Mouse (Mus musculus): ENCODE measurements around the gene Purb. TPM values are rescaled to one million over a fixed set of nuclear protein-coding genes. Genes with fewer than 3 reads are reported as not detected.
"Not testable (repeated sequence)": the region's sequence is repeated elsewhere in the genome, so short reads cannot be mapped to it uniquely, and the experiment has no call there.

The Purb gene
- total RNA-seq, 2 experiments from 2014 or later = 294 to 301 TPM

DNA sequence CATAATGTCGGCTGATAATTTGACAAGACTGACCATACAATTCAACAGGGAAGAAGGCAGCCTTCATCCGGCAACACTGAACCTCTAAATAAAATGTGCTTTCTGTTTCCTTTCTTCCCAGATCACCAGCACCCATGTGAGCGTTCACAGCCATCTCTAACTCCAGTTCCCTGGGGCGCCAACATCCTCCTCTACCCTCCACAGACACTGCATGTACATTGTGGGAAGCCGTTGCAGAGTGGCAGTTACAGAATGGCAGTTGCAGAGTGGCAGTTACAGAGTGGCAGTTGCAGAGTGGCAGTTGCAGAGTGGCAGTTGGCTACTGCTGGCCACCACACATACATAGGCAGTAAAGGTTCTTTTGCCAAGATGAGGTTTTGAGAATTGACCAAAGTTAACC is 27.6 kb downstream of the Purb start:
- DNase-seq (ENCODE audit: low spot score in 2 of 2); intact Hi-C loops (cut with DNase I): not testable (repeated sequence)

GRCm38 (mm10) chr11:6447493-6447892 is 28.2 kb downstream of the Purb start:
- intact Hi-C loops (cut with DNase I) = no loop called here
- no peak for DNase-seq (ENCODE audit: low spot score in 2 of 2)

DNA sequence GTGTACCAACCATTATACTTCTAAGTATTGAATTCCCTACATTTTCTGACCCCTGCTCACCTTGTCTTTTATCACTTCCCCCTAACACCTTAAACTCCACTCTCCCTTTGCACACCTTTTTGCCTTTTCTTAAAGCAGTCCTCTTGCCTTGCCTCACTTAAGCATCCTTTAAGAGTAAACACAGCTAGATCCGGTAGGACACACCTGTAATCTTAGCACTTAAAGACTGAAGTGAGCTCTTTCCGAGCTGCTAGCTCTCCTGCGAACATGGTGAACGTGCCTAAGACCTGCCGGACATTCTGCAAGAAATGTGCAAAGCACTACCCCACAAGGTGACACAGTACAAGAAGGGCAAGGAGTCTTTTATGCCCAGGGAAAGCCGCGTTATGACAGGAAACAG is 29.8 kb downstream of the Purb start:
- intact Hi-C loops (cut with DNase I) = loop anchor here (2.0 kb wide), 1 partner anchor 29 kb away; the partner anchor contains the start of gene Purb

DNA sequence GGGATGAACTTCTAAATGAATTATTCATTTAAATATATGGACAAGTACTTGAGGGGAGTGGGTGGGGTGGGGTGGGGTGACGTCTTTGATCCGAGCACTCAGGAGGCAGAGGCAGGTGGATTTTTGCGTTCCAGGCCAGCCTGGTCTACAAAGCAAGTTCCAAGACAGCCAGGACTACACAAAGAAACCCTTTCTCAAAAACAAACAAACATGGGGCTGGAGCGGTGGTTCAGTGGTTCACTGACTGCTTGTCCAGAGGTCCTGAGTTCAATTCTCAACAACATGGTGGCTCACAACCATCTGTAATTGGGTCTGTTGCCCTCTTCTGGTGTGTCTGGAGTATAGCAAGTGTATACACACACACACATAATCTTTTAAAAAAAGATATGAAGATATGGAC is 30.3 kb downstream of the Purb start:
- no peak for DNase-seq (ENCODE audit: low spot score in 2 of 2)
- intact Hi-C loops (cut with DNase I) = loop anchor here (2.0 kb wide), 1 partner anchor 29 kb away; the partner anchor contains the start of gene Purb

More for the DNA sequence above, 29.8 kb downstream of the Purb start:
- DNase-seq (ENCODE audit: low spot score in 2 of 2) = no peak

DNA sequence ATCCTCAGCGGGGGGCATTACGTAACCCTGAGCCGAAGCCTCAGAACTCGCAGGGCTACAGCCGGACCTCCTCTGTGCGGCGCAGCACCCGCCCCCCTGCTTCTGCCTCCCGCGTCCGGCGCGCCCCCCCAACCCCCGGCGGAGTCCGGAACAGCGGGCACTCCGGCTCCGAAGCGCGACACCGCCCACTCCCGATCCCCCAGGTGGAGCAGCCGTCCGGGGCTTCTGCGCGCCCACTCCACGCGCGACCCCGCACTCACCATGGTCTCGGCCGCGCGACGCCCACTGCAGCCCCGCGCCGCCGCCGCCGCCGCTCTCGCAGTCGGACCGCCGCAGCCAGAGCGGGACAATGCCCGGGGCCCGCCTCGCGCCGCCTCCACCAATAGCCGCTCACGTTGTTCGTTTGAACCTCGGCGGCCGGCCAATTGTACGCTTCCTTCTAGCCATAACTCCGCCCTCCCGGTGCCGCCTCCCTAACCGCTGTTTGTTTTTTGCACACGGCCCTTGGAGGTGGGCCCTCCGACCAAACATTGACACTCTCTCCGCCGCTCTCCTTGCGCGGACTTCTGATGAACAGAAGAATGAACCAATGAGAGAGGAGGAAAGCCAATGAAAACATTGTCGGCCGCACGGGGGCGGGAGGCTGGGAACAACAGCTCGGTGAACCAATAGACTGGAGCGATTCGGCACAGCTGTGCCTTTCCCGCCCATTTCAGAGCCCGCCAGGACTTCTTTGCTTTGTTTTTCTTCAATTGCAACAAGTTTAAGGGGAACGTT is 31.5 kb downstream of the Purb start, which contains the start of gene H2afv:
H2afv (minus strand) TSS at position 367 of the 777 bp plus-strand sequence.
- intact Hi-C loops (cut with DNase I) = loop anchor here (2.0 kb wide), 1 partner anchor 31 kb away; the partner anchor contains the start of gene Purb
- DNase-seq (ENCODE audit: low spot score in 2 of 2) = peak; percentile 99 to 100

GRCm38 (mm10) chr11:6443727-6444076 is 32.0 kb downstream of the Purb start:
- intact Hi-C loops (cut with DNase I) = loop anchor here (2.0 kb wide), 1 partner anchor 31 kb away; the partner anchor contains the start of gene Purb
- no peak for DNase-seq (ENCODE audit: low spot score in 2 of 2)

GRCm38 (mm10) chr11:6443102-6443501 is 32.6 kb downstream of the Purb start:
- no peak for DNase-seq (ENCODE audit: low spot score in 2 of 2)
- intact Hi-C loops (cut with DNase I) = no loop called here

GRCm38 (mm10) chr11:6442566-6442965 is 33.2 kb downstream of the Purb start:
- no peak for DNase-seq (ENCODE audit: low spot score in 2 of 2)
- intact Hi-C loops (cut with DNase I) = no loop called here

- no peak for DNase-seq (ENCODE audit: low spot score in 2 of 2)
- intact Hi-C loops (cut with DNase I) = no loop called here
Measured at GRCm38 (mm10) chr11:6440171-6440570, 35.5 kb downstream of the Purb start.

GRCm38 (mm10) chr11:6437667-6438066 is 38.0 kb downstream of the Purb start:
- intact Hi-C loops (cut with DNase I) = no loop called here
- no peak for DNase-seq (ENCODE audit: low spot score in 2 of 2)

GRCm38 (mm10) chr11:6436442-6436841 is 39.3 kb downstream of the Purb start:
- DNase-seq (ENCODE audit: low spot score in 2 of 2) = no peak
- intact Hi-C loops (cut with DNase I) = no loop called here

DNA sequence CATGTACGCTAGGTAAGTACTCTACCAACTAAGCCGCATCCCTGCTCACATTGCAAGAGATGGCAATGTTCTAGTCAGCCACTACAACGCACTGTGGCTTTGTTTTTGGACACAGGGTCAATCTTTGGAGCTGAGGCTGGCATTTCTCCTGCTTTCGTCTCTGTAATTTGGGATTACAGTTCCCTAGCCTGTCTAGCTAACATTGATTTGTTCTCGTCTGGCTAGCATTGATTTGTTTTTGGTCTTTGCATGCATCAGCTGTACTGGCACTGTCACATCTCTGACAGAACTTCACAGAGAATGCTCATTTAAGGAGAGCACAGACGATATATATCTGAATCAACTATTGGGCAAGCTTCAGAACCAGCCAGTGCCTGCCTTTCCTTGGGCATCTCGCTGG is 45.5 kb downstream of the Purb start:
- intact Hi-C loops (cut with DNase I) = no loop called here
- DNase-seq (ENCODE audit: low spot score in 2 of 2) = no peak

DNA sequence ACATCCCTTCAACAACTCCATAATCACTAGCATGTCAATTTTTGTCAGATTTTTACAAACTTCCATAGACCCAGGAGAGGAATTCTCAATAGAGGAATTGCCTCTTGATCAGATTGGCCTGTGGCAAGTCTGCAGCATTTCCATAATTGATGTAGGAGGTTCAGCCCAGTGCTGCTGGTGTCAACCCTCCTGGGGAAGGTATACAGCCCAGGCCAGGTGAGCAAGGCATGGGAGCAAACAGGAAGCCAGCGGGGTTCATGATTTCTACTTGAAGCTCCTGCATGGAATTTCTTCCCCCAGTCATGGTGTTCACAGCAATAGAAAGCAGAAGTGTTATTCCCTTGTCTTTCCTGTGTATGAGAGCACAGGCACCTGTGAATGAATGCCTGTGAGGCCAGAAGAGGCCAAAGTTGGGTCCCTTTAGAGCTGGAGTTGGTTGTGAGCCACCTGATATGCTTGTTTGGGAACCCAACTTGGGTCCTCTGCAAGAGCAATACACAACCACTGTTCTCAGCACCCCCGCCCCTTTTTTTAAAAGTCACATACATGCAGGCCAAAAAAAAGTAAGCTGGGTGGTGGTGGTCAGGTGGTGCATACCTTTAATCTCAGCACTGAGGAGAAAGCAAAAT is 54.9 kb downstream of the Purb start:
- intact Hi-C loops (cut with DNase I) = no loop called here
- no peak for DNase-seq (ENCODE audit: low spot score in 2 of 2)

- intact Hi-C loops (cut with DNase I) = no loop called here
- no peak for DNase-seq (ENCODE audit: low spot score in 2 of 2)
Measured at GRCm38 (mm10) chr11:6420283-6420703, 55.4 kb downstream of the Purb start.

DNA sequence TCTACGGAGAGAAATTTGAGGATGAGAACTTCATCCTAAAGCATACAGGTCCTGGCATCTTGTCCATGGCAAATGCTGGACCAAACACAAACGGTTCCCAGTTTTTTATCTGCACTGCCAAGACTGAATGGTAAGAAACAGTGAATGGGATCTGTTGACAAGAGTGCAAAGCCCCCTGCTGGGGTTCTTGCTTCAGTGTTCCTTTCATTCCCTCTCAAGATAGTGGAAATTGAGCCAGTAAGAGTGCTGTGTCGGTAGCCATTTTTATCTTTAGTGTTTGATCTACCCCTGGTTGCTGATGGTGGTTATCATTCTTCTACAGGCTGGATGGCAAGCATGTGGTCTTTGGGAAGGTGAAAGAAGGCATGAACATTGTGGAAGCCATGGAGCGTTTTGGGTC is 56.6 kb downstream of the Purb start:
- DNase-seq (ENCODE audit: low spot score in 2 of 2); intact Hi-C loops (cut with DNase I): not testable (repeated sequence)

DNA sequence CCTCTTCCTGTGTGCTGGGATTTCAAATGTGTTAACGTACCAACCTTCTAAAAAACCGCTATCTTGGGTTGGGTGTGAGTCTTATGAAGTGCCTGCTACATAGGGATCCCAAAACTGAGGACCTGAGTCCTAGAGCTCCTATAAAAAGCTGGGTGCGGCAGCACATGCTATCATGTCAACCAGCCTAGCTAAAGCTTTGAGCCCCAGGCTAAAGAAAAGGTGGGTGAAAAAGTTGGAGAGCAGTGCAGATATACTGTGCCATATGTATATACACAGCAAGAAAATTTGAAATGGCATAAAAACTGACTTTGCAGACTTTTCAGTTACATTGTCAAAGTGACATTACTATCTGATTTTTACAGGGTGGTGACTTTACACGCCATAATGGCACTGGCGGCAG is 57.0 kb downstream of the Purb start:
- no peak for DNase-seq (ENCODE audit: low spot score in 2 of 2)
- intact Hi-C loops (cut with DNase I) = no loop called here

Small RNAs within 50 kb of the gene (microRNA-seq; reads per million reads assigned to microRNA genes)
- 0.34 to 0.74 reads per million in 2 experiments for gene Gm22123

Other genes with a start within 250 kb of the Purb start
- 1 to 10 TPM; 1.1 TPM for gene Npc1l1, start 245.8 kb downstream of the Purb start, total RNA-seq (2021)
- 10 to 100 TPM; 43.9 to 44.4 TPM for gene Ddx56, start 208.1 kb downstream of the Purb start, total RNA-seq (2021)
- 10 to 100 TPM; 88.9 to 94.6 TPM for gene Tmed4, start 201.0 kb downstream of the Purb start, total RNA-seq (2021)
- 100 to 1,000 TPM; 240 to 254 TPM for gene Ogdh, start 184.3 kb downstream of the Purb start, total RNA-seq (2021)
- gene Zmiz2, start 86.8 kb downstream of the Purb start, total RNA-seq (2021) = 100 to 1,000 TPM; 215 to 216 TPM
- 1,000 to 10,000 TPM; 1,922 to 2,079 TPM for gene Ppia, start 60.5 kb downstream of the Purb start, total RNA-seq (2021)
- gene H2afv, start 31.5 kb downstream of the Purb start, total RNA-seq (2021) = 10 to 100 TPM; 32.3 to 32.6 TPM
- 1 to 10 TPM in 1 of 2 experiments, under 1 TPM in 1; 0.32 to 1.3 TPM for gene Myo1g, start 45.0 kb upstream of the Purb start, total RNA-seq (2021)
- 10 to 100 TPM; 57.6 to 63.5 TPM for gene Ccm2, start 71.0 kb upstream of the Purb start, total RNA-seq (2021)
- 10 to 100 TPM; 42.4 to 46.6 TPM for gene Nacad, start 130.1 kb upstream of the Purb start, total RNA-seq (2021)
- gene Tbrg4, start 150.2 kb upstream of the Purb start, total RNA-seq (2021) = 10 to 100 TPM; 47.0 to 49.6 TPM
- not detected for gene Wap, start 162.7 kb upstream of the Purb start, total RNA-seq (2021)
- gene Ramp3, start 182.6 kb upstream of the Purb start, total RNA-seq (2021) = 10 to 100 TPM; 17.6 to 18.1 TPM